Mouse (Mus musculus) activated CD4-positive, CD25-positive, alpha-beta regulatory T cell, adult 9 weeks (primary cell): ENCODE data around the gene Mrpl4. TPM values are rescaled to one million over a fixed set of nuclear protein-coding genes. Genes with fewer than 3 reads are reported as not detected.

Experiments
- polyA plus RNA-seq: library from polyadenylated mRNA; unstranded; fragments of 100-300 nt; shearing (Covaris generic); gene quantifications from one replicate; pipeline ENCODE4 v1.2.1, GENCODE M21; 2017

The Mrpl4 gene
- polyA plus RNA-seq = 128 TPM

DNA sequence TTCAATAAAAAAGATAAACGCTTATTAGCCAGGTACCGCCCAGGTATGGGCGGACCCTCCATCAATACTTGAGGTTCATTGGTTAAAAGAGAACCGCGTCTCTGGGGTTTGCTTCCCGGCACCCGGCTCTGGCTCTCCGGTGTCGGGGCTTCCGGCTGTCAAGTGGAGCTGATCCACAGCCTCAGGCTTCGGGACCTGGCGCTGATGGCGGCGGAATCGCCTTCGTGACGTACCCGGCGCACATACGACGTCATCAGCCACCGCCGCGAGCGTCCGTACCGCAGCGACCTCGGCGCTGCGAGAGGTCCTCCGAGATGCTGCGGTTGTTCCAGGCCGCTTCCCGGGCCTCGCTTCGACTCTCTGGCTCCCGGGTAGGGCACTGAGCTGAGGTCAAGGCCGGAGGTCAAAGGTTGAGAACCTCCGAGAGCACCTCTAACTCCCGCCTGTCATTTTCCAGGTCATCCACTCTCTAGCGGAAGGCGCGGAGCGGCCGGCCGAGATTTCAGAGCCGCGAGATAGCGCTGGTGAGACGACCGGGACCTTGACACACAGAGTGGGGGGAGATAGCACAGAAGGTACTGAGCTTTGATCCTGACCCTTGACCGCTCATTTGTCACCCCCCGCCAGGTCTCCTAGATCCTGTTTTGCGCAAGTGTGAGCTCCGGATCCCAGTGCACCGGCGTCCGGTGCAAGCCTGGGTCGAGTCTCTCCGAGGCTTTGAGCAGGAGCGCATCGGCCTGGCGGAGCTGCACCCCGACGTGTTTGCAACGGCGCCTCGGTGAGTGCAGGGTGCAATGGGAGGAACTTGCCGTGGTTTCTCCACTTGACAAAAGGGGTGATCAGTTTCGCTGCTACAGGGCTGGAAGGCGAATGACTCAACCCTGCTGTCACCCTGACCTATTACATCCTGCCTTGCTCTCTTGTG is at the start of gene Mrpl4:
Gene Mrpl4, plus strand, starts transcription at position 112 of the 925 bp plus-strand sequence.

DNA sequence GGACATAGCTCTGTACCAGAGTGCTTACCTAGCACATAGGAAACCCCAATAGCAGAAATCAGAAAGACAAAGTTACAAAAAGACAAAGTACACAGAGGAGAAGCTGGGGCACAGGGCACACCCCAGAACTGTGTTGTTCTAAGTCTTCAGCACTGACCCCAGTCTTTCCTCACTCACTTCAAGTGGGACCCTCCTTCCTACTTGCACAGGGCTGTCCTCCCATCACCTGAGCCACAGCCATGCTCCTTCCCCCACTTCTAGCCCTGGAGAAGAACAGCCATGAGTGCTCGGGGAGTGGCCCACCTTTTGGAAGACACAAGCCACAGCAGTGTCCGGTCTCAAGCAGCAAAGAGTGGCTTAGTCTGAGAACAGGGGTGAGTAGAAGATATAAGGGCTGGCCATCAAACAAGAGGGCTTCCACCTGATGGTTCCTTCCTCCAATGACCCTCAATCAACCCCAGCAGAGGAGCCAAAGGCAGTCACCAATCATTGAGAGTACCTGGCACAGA is 43.1 kb upstream of the Mrpl4 start, which contains the start of gene Dnmt1:
Gene Dnmt1, minus strand, starts transcription at position 459 of the 509 bp plus-strand sequence.

GRCm38 (mm10) chr9:20976216-20976960 is 26.1 kb upstream of the Mrpl4 start, which contains the start of gene S1pr2:
Gene S1pr2 (minus strand): TSS chr9:20976781.

DNA sequence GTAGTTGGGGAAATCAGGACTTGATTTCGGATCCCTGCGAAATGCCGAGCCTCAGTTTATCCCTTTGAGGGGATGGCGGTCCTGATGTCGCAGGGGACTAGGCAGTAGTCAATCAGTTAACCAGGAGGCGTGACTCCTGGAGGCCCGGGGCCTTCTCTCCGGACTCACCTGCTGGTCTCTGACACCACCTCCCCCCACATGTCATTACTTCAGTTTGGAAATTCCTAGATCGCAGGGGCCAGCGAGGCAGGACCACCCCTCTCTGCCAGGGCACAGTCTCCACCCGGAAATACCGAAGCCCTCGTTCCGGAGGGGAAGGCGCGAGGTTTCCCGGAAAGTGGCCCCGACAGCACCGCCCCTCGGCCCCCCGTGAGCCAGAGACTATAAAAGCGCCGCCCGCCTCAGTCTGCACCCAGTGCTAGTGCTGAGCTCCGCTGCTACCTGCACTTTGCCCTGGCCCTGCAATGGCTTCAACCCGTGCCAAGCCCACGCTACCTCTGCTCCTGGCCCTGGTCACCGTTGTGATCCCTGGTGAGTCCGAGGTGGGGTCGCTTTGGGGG is 13.1 kb downstream of the Mrpl4 start, which contains the start of gene Icam1:
Gene Icam1, plus strand, starts transcription at position 415 of the 560 bp plus-strand sequence.

GRCm38 (mm10) chr9:21029291-21030054 is 26.9 kb downstream of the Mrpl4 start, which contains the start of gene Icam4:
Gene Icam4 (plus strand): TSS chr9:21029373.

GRCm38 (mm10) chr9:21031896-21032351 is 29.4 kb downstream of the Mrpl4 start, which contains the start of gene Icam5:
Gene Icam5 (plus strand): TSS chr9:21032073.

Other genes starting within 250 kb of the Mrpl4 start
- gene Col5a3, start 187.7 kb upstream of the Mrpl4 start, polyA plus RNA-seq = 0.15 TPM
- gene Rdh8, start 184.2 kb upstream of the Mrpl4 start, polyA plus RNA-seq = not detected
- 52.0 TPM for gene A230050P20Rik, start 134.1 kb upstream of the Mrpl4 start, polyA plus RNA-seq
- 0.49 TPM for gene Angptl6, start 123.0 kb upstream of the Mrpl4 start, polyA plus RNA-seq
- 84.2 TPM for gene Ppan, start 114.6 kb upstream of the Mrpl4 start, polyA plus RNA-seq
- 248 TPM for gene Eif3g, start 104.1 kb upstream of the Mrpl4 start, polyA plus RNA-seq
- gene Dnmt1, start 42.9 kb upstream of the Mrpl4 start, polyA plus RNA-seq = 92.3 TPM
- 24.4 TPM for gene S1pr2, start 26.0 kb upstream of the Mrpl4 start, polyA plus RNA-seq
- gene Icam1, start 13.2 kb downstream of the Mrpl4 start, polyA plus RNA-seq = 132 TPM
- 1.9 TPM for gene Icam4, start 26.6 kb downstream of the Mrpl4 start, polyA plus RNA-seq
- gene Icam5, start 29.3 kb downstream of the Mrpl4 start, polyA plus RNA-seq = 0.79 TPM
- not detected for gene Zglp1, start 64.4 kb downstream of the Mrpl4 start, polyA plus RNA-seq
- gene Gm49373, start 70.4 kb downstream of the Mrpl4 start, polyA plus RNA-seq = 0.20 TPM
- gene Fdx1l, start 70.9 kb downstream of the Mrpl4 start, polyA plus RNA-seq = 35.0 TPM
- gene Gm38431, start 89.3 kb downstream of the Mrpl4 start, polyA plus RNA-seq = 6.8 TPM
- 73.3 TPM for gene Raver1, start 89.3 kb downstream of the Mrpl4 start, polyA plus RNA-seq
- 118 TPM for gene Tyk2, start 128.5 kb downstream of the Mrpl4 start, polyA plus RNA-seq
- gene Cdc37, start 147.2 kb downstream of the Mrpl4 start, polyA plus RNA-seq = 330 TPM
- 0.72 TPM for gene Pde4a, start 163.0 kb downstream of the Mrpl4 start, polyA plus RNA-seq
- gene Keap1, start 236.6 kb downstream of the Mrpl4 start, polyA plus RNA-seq = 39.3 TPM
- gene S1pr5, start 245.7 kb downstream of the Mrpl4 start, polyA plus RNA-seq = not detected